Mouse (Mus musculus) mouse trophoblast stem cell (cell line): ENCODE measurements around the gene Crisp3.
"Not testable (repeated sequence)": the region's sequence is repeated elsewhere in the genome, so short reads cannot be mapped to it uniquely, and the experiment has no call there.

Source experiments
- in situ Hi-C, 2 experiments: fragments of 300-500 bp; cut with MseI, MboI; formaldehyde crosslinking; loops; 2 replicates in 1 of 2; 3 replicates in 1 of 2; pipeline ENCODE4 v1.15.1; 2025

The Crisp3 gene

GRCm38 (mm10) chr17:40242135-40242534 lies at the start of gene Crisp3:
TSS of gene Crisp3 (minus strand) at chr17:40242288.
- in situ Hi-C loops, result no loop called here

- in situ Hi-C loops, result no loop called here
Observed at GRCm38 (mm10) chr17:40285435-40285834, 43.3 kb upstream of the Crisp3 start.

GRCm38 (mm10) chr17:40275519-40275918 lies 33.4 kb upstream of the Crisp3 start:
- in situ Hi-C loops, result no loop called here

GRCm38 (mm10) chr17:40274906-40275470 lies 32.9 kb upstream of the Crisp3 start:
- in situ Hi-C loops, result no loop called here

- in situ Hi-C loops, result no loop called here
Observed at GRCm38 (mm10) chr17:40252487-40252886, 10.4 kb upstream of the Crisp3 start.

- in situ Hi-C loops, result no loop called here
Observed at GRCm38 (mm10) chr17:40208540-40208939, 33.5 kb downstream of the Crisp3 start, which contains the start of gene Pgk2. TSS of gene Pgk2 (minus strand) at chr17:40208640.

GRCm38 (mm10) chr17:40201803-40202202 lies 40.3 kb downstream of the Crisp3 start:
- in situ Hi-C loops, result not testable (repeated sequence)

- in situ Hi-C loops, result not testable (repeated sequence)
Observed at GRCm38 (mm10) chr17:40190192-40190591, 51.9 kb downstream of the Crisp3 start.
